Comparison of ENCODE assay signal across 8 mouse cellular contexts in genomic region chr16:37776166-37776859, GRCm38 (mm10). TPM values are rescaled to one million over a fixed set of nuclear protein-coding genes. Genes with fewer than 3 reads are reported as not detected.
A peak's percentile ranks its signal among the peaks of the same experiment; 100 is the strongest.
DNase-seq lines count a peak whose midpoint lies in the region; ATAC-seq and TF ChIP-seq lines count a peak whose summit lies in the region.

No protein-coding gene starts in this region.

- peaks cover 48% of the 10 kb centered on the region for H3K4me1 ChIP-seq in E14TG2a.4 (replicated peaks; ENCODE audit: low read depth, low read length)
- H3K4me1 ChIP-seq in forebrain, postnatal 0 days (ENCODE audit: insufficient read depth), result 0 out of 2 replicates have a peak, but pooled peaks cover 5% of the 10 kb centered on the region
- H3K4me1 ChIP-seq in liver, embryonic 14.5 days (replicated peaks; ENCODE audit: control insufficient read depth in 2 of 2, insufficient read depth in 2 of 2, low read length in 1 of 2), result 0 out of 4 replicates have a peak, but pooled peaks cover 0 to 2% of the 10 kb centered on the region in 2 experiments

- no peak for TF ChIP-seq EP300 in liver, embryonic 14.5 days (IDR thresholded peaks at IDR 0.05; ENCODE audit: low read depth)

- DNase-seq in heart, adult 11 months, result peak; percentile 90
- no peak for DNase-seq in heart, adult 9 months (ENCODE audit: low spot score in 2 of 2)
- no peak for DNase-seq in forebrain, postnatal 0 days
- DNase-seq in liver, embryonic 14.5 days (ENCODE audit: low read depth in 3 of 3, low spot score in 3 of 3), result no peak
- DNase-seq in adrenal gland, adult 8-10 months, result no peak
- DNase-seq in thymus, postnatal 10 days (ENCODE audit: low spot score in 2 of 2), result no peak
- DNase-seq in spleen, postnatal 4 days (ENCODE audit: low spot score in 2 of 2), result no peak

- H3K9me3 ChIP-seq in E14TG2a.4 (ENCODE audit: low read length), result no peaks in the 10 kb centered on the region
- H3K9me3 ChIP-seq in forebrain, postnatal 0 days (ENCODE audit: low read length), result no peaks in the 10 kb centered on the region
- H3K9me3 ChIP-seq in liver, embryonic 14.5 days (ENCODE audit: control insufficient read depth, low read length), result no peaks in the 10 kb centered on the region

- H3K4me2 ChIP-seq in forebrain, postnatal 0 days (ENCODE audit: low read depth), result peak overlapping the region; percentile 95
- peak overlapping the region; percentile 65 for H3K4me2 ChIP-seq in liver, embryonic 14.5 days (ENCODE audit: low read depth)

- ATAC-seq in forebrain, postnatal 0 days, result no peak; the same call in 1 of the 2 replicates
- no peak for ATAC-seq in liver, embryonic 14.5 days (ENCODE audit: insufficient read depth)

- H3K4me3 ChIP-seq in E14TG2a.4 (replicated peaks; ENCODE audit: low read length), result peak overlapping the region; percentile 89
- peak overlapping the region; percentile 70 for H3K4me3 ChIP-seq in forebrain, postnatal 0 days (ENCODE audit: low read depth, low read length)
- peak overlapping the region; percentile 31 to 43 for H3K4me3 ChIP-seq in liver, embryonic 14.5 days (ENCODE audit: insufficient read depth in 1 of 2, low read depth in 2 of 2, low read length in 2 of 2)

- WGBS in forebrain, postnatal 0 days, result 33% methylated on average over 14 of the region's 14 CpGs
- 18% methylated on average over 14 of the region's 14 CpGs for WGBS in liver, embryonic 14.5 days (ENCODE audit: insufficient replicate concordance)

- no peak for TF ChIP-seq CTCF in E14TG2a.4 (conservative IDR thresholded peaks at IDR 0.05; ENCODE audit: low read length)
- no peak for TF ChIP-seq CTCF in forebrain, postnatal 0 days (IDR thresholded peaks at IDR 0.05; ENCODE audit: low read depth)
- TF ChIP-seq CTCF in liver, embryonic 14.5 days (IDR thresholded peaks at IDR 0.05; ENCODE audit: low read depth), result no peak

- peak overlapping the region; percentile 57 for H3K27ac ChIP-seq in forebrain, postnatal 0 days (ENCODE audit: low read depth, low read length)
- H3K27ac ChIP-seq in liver, embryonic 14.5 days, result no peak overlapping the region

- H3K27me3 ChIP-seq in E14TG2a.4 (ENCODE audit: insufficient read depth, low read length), result peaks cover 28% of the 10 kb centered on the region
- H3K27me3 ChIP-seq in forebrain, postnatal 0 days (ENCODE audit: insufficient read depth, low read length), result no peaks in the 10 kb centered on the region
- peaks cover 21% of the 10 kb centered on the region for H3K27me3 ChIP-seq in liver, embryonic 14.5 days (ENCODE audit: control insufficient read depth, insufficient read depth, low read length)

- peak overlapping the region; percentile 72 for H3K9ac ChIP-seq in forebrain, postnatal 0 days
- H3K9ac ChIP-seq in liver, embryonic 14.5 days (replicated peaks), result no peak overlapping the region

- peaks cover 11% of the 10 kb centered on the region; the same call in 1 of the 2 replicates for H3K36me3 ChIP-seq in E14TG2a.4 (ENCODE audit: insufficient read depth, low read length)
- no peaks in the 10 kb centered on the region for H3K36me3 ChIP-seq in forebrain, postnatal 0 days (ENCODE audit: insufficient read depth)
- no peaks in the 10 kb centered on the region for H3K36me3 ChIP-seq in liver, embryonic 14.5 days (replicated peaks; ENCODE audit: control insufficient read depth, insufficient read depth, low read depth)

RNA-seq across cellular contexts. Expression of gene Fstl1, which starts 0.4 kb away (rescaled TPM):
- total RNA-seq in forebrain, postnatal 0 days (2014; rRNA removed), result 62.6 and 78.3 TPM in 2 replicates
- polyA plus RNA-seq in forebrain, postnatal 0 days (2015; fragmentation: Nextera tagmentation; extraction: Ambion mirVana), result 67.2 and 67.5 TPM in 2 replicates
- 6.1 and 9.9 TPM in 2 replicates for polyA plus RNA-seq in liver, embryonic 14.5 days (2012; rRNA removed)
- 15.4 and 15.8 TPM in 2 replicates for polyA plus RNA-seq in liver, embryonic 14.5 days (2014; fragmentation: Nextera tagmentation; extraction: Ambion mirVana)
- total RNA-seq in adrenal gland, adult 8-10 months (2022), result 10 to 100 TPM; 21.2 to 45.6 (median 33.8) TPM

Comparison
In these comparisons a context has a peak if more than half of its experiments do, and no peak if none do; other contexts are left out.
1. H3K4me3 ChIP-seq: peak in every context shown above with its lines; median percentile 89 in E14TG2a.4; 70 in forebrain, postnatal 0 days; 37 in liver, embryonic 14.5 days.